Mouse (Mus musculus) cerebellum, adult 2 months (tissue): Measurements from ENCODE around the gene Abca4. TPM values are rescaled to one million over a fixed set of nuclear protein-coding genes. Genes with fewer than 3 reads are reported as not detected.
"Not testable (repeated sequence)": the region's sequence is repeated elsewhere in the genome, so short reads cannot be mapped to it uniquely, and the experiment has no call there.

ENCODE experiments used
- DNase-seq, 2 experiments: peaks; one replicate each; pipeline ENCODE4 v3.0.0; 2021
- H3K27ac ChIP-seq: fragments of 200-500 bp; 2 replicates; pipeline ENCODE4 v1.5.1; 2012; ENCODE audit warnings: low read length, control low read depth, inconsistent platforms; ENCODE audit not compliant: insufficient read depth
- H3K27me3 ChIP-seq: fragments of 200-500 bp; 2 replicates; pipeline ENCODE4 v1.6.1; 2012; ENCODE audit warnings: inconsistent platforms, mild to moderate bottlenecking, low read length, moderate library complexity; ENCODE audit not compliant: control insufficient read depth, insufficient read depth
- H3K4me1 ChIP-seq: fragments of 200-500 bp; 2 replicates; pipeline ENCODE4 v1.6.1; 2011; ENCODE audit warnings: low read length; ENCODE audit not compliant: control insufficient read depth, insufficient read depth
- H3K4me3 ChIP-seq: fragments of 200-500 bp; replicated peaks from 2 replicates; pipeline ENCODE3; 2011; ENCODE audit warnings: mild to moderate bottlenecking, low read depth, low read length, control low read depth; ENCODE audit not compliant: insufficient read depth
- CTCF ChIP-seq: fragments of 200-500 bp; IDR thresholded peaks from 2 replicates; pipeline ENCODE4 v1.5.1; 2011; ENCODE audit warnings: low read depth, mild to moderate bottlenecking, control low read depth, low read length, moderate library complexity, borderline replicate concordance; ENCODE audit not compliant: insufficient read depth
- POLR2A ChIP-seq: fragments of 200-500 bp; IDR thresholded peaks from 2 replicates; pipeline ENCODE4 v1.6.1; 2011; ENCODE audit warnings: low read length, control low read depth, borderline replicate concordance; ENCODE audit not compliant: insufficient read depth
- WGBS: fragments of 180-500 bp; shearing (Covaris S2); methylation state at CpG from one replicate; pipeline ENCODE4 v1.1.7; 2018; 5-methylcytosine and 5-hydroxymethylcytosine counted together
- polyA plus RNA-seq: library from polyadenylated mRNA; depleted of rRNA; stranded (reverse); fragments of >200 nt; gene quantifications from 2 replicates; pipeline ENCODE4 v1.2.3, GENCODE M21; 2012; rRNA removed

Gene Abca4
- polyA plus RNA-seq, 1 experiment, result 2.3 TPM

GRCm38 (mm10) chr3:122211446-122212125, 167.3 kb downstream of the Abca4 start:
- Histone ChIP-seq H3K27ac (no peak overlapping the region), H3K27me3 (no peaks in the 10 kb centered on the region), H3K4me1 (peaks cover 20% of the 10 kb centered on the region), H3K4me3 (no peak overlapping the region)
- no peak for DNase-seq
- no peak for TF ChIP-seq CTCF
- no peak for TF ChIP-seq POLR2A
- 93% methylated on average over 13 of the region's 13 CpGs for WGBS

DNA sequence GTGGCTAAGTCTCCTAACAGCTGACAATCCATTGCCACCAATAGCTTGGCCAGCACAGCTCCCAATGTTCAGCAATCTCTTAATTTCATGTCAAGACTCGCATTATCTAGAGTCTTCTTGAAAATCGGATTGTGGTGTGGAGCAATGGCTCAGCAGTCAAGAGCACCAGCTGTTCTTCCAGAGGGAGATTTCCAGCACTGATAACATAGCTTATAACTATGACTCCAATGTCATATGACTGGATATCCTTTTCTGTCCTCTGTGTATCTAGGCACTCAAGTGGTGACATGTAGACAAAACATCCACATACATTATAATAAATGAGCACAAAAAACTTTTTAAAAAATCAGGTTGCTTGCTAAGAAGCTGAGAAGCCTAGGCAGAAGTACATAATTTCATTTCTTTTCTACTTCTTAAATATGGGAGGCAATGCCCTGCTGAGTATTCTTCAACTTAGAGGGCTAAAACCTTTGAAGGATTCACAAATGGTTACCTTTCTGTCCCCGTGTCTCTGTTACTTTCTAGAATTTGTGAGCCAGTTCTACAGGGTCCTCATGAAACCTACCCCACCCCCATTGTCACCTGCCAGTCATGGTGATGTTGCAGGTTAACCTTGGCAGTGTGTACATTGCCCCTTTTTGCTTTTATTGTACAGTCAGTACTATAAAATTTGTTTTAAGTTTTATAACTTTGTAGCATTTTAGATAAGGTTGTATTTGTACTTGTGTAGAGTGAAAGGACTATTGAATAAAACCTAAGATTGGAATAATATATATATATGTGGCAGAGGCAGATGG, 177.2 kb downstream of the Abca4 start:
- H3K4me1 ChIP-seq, result no peaks in the 10 kb centered on the region
- no peak for TF ChIP-seq CTCF
- WGBS, result 90% methylated on average over 3 of the region's 3 CpGs
- DNase-seq, result no peak
- H3K27me3 ChIP-seq, result no peaks in the 10 kb centered on the region
- H3K4me3 ChIP-seq, result no peak overlapping the region
- no peak overlapping the region for H3K27ac ChIP-seq

- H3K27me3 ChIP-seq, H3K27ac ChIP-seq, H3K4me1 ChIP-seq, DNase-seq, H3K4me3 ChIP-seq: not testable (repeated sequence)
- 62% methylated on average over 6 of the region's 6 CpGs for WGBS
Observed at GRCm38 (mm10) chr3:122226972-122227371, 182.7 kb downstream of the Abca4 start.

Other genes with a start within 250 kb of the Abca4 start
- gene Abcd3, start 229.1 kb upstream of the Abca4 start, polyA plus RNA-seq, result 31.7 and 31.9 TPM in 2 replicates
- gene Arhgap29, start 91.9 kb upstream of the Abca4 start, polyA plus RNA-seq, result 9.1 and 10.8 TPM in 2 replicates
- 75.4 and 78.6 TPM in 2 replicates for gene Gclm, start 201.1 kb downstream of the Abca4 start, polyA plus RNA-seq
- 24.2 and 24.3 TPM in 2 replicates for gene Dnttip2, start 229.9 kb downstream of the Abca4 start, polyA plus RNA-seq
- 17.2 and 19.5 TPM in 2 replicates for gene Bcar3, start 249.7 kb downstream of the Abca4 start, polyA plus RNA-seq